Mouse (Mus musculus): ENCODE data around the gene Bcl2l13.
"Not testable (repeated sequence)": the region's sequence is repeated elsewhere in the genome, so short reads cannot be mapped to it uniquely, and the experiment has no call there.

Gene Bcl2l13

DNA sequence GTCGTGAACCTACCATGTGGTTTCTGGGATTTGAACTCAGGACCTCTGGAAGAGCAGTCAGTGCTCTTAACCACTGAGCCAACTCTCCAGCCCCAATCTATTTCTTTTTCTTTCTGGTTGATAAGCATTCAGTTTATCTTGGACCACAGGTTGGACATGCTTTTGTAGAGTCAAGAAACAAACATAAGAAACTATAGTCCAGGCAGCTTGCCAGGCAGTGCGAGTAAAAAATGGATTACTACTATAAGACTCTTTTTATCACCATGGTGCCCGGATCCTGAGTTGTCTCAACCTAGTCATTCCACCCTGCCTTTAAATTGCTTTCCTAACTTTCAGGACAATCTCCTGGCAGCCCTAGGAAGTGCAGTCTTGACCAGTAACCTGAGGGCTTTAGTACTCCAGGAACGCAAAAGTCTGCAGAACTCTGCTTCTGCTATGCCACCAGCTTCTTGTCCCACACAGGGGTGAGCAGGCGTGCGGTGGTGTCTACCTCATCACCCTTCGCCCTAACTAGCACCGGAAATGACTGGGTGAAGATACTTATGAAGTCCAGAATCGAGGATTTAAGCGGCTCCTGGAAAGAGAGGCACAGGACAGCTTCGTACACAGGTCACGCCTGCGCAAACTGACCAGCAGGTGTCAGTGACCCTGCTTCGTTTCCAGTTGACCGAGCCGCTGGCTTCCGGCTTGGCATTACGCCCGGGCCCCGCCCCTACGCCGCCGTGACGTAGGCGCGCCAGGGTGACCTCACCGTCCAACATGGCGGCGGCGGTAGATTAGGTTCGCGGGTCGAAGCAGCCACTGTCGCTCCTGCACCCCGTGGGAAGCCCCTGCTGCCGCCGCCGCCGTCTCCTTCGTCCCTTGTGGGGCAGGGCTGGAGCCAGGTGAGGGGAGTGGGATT, at the start of gene Bcl2l13:
Gene Bcl2l13, plus strand, starts transcription at position 739 of the 901 bp plus-strand sequence.
- peak; percentile 92 for DNase-seq

DNA sequence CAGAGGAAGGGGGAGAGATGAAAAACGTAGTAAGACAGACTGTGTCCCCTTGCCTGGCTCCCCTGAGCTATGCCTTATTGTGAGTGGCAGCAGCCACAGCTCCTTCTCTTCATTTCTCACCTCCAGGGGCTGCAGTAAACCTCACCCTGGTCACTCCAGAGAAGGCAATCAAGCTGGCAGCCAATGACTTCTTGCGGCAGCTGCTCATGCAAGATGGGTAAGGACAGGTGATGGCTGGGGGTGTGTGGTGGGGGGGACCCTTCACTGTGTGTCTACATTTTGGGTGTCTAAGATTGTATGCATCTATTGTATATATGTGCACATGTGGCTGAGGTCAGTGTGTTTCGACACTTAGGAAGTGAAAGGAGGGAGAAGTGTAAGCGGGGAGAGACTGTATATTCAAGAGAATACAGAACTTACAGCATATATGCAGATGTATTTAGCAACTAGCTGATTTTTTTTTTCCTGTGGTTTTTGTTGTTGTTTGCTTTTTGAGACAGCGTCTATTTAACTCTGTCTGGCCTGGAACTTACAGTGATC, 47.9 kb upstream of the Bcl2l13 start:
- DNase-seq: no peak

DNA sequence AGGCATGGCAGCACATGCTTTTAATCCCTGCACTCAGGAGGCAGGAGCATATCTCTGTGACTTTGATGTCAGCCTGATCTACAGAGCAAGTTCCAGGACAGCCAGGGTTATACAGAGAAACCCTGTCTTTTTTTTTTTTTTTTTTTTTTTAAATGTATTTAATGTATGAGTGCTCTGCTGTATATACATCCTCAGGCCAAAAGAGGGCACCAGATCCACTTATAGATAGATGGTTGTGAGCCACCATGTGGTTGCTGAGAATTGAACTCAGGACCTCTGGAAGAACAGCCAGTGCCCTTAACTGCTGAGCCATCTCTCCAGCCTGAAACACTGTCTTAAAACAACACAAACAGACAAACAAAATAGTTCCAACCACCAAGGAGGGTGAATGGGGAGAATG, 47.1 kb upstream of the Bcl2l13 start:
- no peak for DNase-seq

GRCm38 (mm10) chr6:120790153-120790552, 45.9 kb upstream of the Bcl2l13 start:
- no peak for DNase-seq

DNA sequence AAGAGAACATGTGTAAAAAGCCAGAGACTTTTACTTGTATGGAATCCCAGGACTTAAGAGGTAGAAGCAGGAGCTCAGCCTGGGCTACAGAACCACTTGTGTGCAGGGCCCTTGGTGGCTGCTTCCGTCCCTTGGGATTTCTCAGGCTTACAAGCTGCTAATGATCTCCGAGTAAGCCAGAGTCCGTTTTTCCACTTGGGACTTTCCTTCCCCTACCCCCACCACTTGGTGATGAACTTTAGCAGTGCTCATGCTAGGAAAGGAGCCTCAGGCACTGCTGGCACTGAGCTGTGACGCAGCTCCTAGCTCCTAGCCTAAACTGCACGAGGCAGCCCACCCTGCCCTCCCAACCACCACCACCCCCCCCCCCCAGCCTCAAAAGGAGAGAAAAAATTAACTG, 45.3 kb upstream of the Bcl2l13 start:
- DNase-seq: no peak

- DNase-seq: peak; percentile 41
Measured at GRCm38 (mm10) chr6:120792947-120793346, 43.1 kb upstream of the Bcl2l13 start.

DNA sequence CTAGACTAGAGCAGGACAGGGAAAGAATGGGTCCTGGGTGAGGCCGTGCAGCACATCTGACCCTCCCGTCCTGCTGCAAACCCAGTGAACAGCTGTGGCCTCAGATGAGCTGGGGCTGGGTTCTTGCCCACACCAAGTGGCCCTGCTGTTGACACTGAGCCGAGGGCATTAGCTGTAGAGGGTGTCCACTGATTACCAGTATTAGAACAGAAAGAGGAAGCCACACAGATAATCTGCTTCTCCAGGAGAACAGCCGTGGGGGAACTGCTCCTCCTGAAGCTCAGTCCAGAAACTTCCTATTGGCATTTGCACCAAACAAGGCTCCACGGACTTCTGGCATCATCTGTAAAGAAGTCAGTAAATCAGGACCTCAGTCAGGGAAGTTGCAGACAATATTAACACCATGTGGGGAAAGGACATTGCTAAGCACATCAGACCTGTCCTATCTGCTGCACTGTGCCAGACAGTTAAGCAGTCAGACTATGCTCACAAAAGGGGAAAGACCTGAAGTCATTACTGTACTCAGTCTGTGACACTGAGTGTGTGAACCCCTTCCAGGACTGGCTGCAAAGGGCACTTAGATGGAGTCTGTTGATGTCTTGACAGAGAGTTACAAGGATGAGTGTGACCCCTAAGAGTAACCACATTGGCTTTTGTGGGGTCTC, 40.5 kb upstream of the Bcl2l13 start:
- no peak for DNase-seq

DNA sequence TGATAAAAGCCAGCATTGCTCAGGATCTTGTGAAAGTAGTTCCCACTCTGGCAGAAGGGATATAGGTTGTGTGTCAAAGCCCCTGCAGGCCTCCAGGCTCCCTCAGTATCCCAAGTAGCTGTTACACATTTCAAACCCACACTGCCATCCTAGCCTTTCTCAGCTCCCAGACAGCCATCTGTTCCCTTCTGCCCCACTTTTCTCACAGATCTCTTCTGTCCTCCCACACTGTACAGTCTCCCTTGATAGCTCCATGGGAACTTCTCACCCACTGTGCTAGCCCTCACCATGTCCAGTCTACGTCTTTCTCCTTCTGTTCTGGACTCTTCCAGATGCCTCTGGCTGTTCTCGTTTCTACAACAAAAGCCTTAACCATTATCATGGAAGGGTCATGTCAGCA, 39.9 kb upstream of the Bcl2l13 start:
- DNase-seq: peak; percentile 31

DNA sequence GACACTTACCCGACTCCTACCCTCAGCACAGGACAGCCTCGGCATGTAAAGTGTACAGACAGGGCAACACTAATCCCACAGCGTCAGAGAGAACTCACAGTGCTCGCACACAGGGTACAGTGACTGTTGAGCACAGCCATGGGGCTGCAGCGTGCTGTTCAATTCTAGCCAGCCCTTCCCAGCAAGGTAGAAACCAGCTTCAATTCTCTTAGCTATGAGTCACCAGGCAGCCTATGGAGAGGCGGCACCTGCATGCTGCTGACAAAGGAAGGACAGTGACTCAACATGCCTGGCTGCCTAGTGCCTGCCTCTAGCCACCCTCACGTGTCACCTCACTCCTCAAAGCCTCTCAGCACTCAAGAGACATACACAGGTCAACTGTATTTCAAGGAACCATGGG, 38.0 kb upstream of the Bcl2l13 start:
- DNase-seq: peak; percentile 54

DNA sequence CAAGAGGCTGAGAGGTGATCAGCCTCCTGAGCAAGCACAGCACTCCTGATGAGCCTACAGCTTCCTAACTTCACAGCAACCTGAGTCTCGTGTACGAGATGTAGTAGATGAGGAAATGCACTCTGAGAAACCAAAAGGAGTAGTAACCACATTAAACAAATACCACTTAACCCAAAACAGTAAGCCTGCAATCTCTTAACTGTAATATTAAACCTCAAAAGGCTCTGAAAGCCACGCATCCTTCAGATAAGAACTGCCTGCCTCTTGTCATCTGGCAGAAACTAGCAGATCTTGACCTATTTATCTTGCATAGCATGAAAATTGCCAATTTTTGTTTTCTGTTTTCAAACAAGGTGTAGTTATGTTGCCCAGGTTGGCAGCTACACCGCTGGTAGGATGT, 37.1 kb upstream of the Bcl2l13 start:
- DNase-seq: no peak

DNA sequence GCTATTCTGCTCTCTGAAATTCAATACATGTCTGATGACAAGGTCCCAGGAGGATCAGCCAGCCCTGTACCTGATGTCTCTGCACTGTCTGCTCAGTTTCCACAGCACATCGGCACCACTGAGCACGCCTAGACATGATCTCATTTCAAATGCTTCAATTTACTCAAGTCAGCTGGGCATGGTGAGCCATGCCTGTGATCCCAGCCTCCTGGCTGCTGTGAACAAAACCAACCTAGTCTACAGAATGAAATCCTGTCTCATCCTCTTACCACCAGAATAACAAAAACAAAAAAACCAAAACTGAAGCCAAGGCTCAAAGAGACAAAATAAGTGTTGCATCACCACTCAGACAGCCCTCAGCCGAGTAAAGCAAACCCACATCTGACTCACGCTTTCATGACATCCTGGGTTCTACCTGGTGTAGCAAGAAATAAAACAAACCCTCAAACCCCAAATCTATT, 36.4 kb upstream of the Bcl2l13 start:
- DNase-seq: no peak

DNA sequence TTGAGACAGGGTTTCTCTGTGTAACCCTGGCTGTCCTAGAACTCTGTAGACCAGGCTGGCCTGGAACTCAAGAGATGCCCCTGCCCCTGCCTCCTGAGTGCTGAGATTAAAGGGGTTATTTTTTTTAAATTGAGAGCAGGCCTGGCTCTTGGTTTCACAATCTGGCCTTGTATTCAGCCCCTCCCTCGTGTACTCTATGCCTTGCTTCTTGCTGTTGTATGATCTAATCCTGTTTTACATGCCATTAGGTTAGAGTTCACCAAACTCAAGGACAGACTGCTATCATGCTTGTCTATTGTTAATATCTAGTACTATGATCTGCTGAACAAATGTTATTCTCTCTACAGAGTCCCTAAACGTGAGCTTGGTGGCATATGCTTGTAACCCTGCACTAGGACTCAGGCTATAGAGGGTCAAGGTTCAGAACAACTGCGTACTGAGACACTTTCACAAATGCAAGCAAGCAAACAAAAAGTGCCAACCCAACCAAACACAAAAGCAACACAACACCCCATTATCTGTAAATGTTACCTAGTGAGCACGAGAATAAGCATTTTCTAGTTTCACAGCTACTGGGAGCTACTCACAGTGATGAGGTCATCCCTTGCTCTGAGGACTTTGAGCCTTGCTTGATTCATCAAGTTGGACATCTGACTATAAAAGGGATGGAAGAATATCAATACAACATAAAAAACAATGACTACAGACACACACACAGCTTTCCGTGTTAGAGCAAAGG, 28.8 kb upstream of the Bcl2l13 start:
- DNase-seq: no peak

DNA sequence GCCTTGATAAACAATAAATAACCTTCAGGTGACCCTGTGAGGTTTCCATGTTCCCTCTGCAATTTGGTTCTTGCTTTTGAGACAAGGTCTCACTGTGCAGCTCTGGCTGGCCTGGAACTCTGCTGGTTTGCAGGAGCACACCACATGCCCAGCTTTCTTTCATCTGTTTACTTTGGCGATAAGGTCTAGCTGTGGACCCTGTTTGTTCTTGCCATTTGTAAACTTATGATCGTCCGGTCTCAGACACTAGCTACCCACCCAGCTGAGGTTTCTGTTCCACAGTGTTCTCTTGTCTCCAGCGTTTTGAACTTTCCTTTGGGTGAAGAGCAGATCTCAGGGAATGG, 28.3 kb upstream of the Bcl2l13 start:
- DNase-seq: no peak

DNA sequence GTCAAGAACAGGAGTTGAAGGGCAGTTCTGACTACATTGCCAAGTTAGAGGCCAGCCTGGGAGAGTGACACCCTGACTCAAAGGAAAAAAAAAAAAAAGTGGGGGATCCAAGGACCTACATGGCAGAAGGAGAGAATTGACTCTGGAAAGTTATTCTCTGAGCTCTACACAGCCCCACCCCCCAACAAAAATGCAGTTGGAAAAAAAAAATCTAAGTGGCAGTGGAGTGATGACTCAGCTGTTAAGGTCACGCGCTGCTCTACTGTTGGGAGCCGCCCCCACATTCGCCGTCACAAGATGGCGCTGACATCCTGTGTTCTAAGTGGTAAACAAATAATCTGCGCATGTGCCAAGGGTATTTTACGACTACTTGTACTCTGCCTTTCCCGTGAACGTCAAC, 24.0 kb upstream of the Bcl2l13 start:
- DNase-seq: not testable (repeated sequence)

DNA sequence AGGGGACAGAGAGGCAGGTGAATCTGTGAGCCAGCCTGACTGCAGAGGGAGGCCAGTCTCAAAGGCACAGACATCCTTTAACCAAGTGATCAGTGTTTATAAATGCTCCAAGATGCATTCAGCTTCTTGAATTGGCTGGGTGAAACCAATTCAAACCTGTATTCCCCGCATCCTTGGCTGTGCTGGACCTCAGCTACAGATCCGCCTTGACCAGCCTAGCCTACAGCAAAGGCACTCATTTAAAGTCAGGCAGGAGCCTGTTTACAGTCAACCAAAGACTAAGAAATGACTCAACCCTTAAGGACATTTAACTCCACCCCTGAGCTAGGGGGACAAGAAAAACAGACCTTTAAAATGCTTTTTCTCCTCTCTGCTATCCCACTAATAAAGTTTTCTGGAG, 16.7 kb upstream of the Bcl2l13 start:
- no peak for DNase-seq

DNA sequence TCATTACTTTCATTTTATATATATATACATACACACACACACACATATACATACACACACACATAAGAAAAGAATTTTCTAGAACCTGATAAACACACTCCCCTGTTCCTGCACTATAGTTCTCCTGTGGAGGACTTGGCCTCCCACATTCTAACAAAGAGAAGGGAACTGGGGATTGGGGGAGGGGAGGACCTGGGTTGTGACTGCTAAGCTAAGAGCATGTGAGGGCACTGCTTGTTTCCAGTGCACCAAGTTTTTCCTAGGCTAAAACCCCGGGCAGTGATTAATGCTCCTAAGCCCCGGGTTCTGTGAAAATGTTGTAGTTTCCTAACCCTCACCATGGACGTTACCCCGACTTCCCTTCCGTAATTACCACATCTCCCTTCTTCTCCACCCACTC, 15.9 kb upstream of the Bcl2l13 start:
- DNase-seq: no peak

- DNase-seq: no peak
Measured at GRCm38 (mm10) chr6:120820941-120821340, 15.1 kb upstream of the Bcl2l13 start.

- DNase-seq: no peak
Measured at GRCm38 (mm10) chr6:120821715-120822114, 14.3 kb upstream of the Bcl2l13 start.

DNA sequence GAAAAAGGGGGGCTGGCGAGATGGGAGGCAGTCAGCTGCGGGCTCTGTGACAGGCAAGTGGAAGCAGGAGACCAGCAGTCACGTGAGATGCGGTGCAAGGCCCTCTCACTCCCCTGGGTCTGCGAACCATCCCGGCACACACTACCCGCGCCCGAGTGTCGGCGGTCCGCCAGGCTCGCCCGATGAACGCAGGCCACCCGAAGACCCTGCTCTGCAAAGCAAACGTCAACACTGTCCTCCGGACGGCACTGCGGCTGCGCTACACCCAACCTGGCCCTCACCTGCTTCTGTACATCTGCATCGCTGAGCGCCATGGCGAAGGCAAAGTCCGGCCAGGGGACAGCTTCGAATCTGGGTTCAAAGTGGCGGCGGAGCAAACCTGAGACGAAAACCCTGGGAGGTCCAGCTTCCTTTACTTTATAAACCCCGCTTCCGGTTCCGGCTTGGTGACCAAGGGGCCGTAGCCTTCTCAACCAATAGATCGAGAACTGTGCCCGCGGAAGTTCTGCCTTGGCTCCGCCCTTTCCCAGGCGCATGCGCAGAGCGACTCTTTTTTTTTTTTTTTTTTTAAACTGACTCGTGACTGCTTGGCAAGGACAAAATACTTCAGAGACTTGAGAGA, 13.6 kb upstream of the Bcl2l13 start, which contains the start of gene Atp6v1e1:
Gene Atp6v1e1, minus strand, starts transcription at position 487 of the 622 bp plus-strand sequence.
- DNase-seq: peak; percentile 92

- DNase-seq: no peak
Measured at GRCm38 (mm10) chr6:120822937-120823614, 12.9 kb upstream of the Bcl2l13 start.

DNA sequence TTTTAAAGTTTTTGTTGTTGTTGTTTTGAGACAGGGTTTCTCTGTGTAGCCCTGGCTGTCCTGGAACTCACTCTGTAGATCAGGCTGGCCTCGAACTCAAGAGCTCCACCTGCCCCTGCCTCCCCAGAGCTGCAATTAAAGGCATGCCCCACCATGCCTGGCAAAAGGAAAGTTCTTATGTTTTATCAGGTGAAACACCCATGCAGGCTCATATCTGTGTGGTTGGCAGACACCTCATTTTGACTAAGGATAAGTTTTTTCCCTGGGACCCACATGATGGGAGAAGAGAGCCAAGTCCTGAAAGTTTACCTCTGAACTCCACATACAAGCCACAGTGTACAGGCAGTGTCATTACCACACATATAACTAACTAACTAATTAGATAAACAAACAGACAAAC, 6.0 kb upstream of the Bcl2l13 start:
- no peak for DNase-seq

Data from right cerebral cortex, postnatal 25 days (tissue).